Mouse (Mus musculus): ENCODE measurements around the gene Eipr1. TPM values are rescaled to one million over a fixed set of nuclear protein-coding genes. Genes with fewer than 3 reads are reported as not detected.

Eipr1 gene
- total and polyA plus RNA-seq, 2 experiments, result 6.7 to 18.1 TPM

GRCm38 (mm10) chr12:28750876-28751275 lies 727 bp upstream of the Eipr1 start:
- no peak for TF ChIP-seq POLR2A (IDR thresholded peaks at IDR 0.05; ENCODE audit: extremely low read depth, insufficient read depth, low read length)
- no peak for TF ChIP-seq CTCF (IDR thresholded peaks at IDR 0.05; ENCODE audit: low read depth, low read length)
- peaks cover 15% of the 10 kb centered on the region; the same call in 1 of the 2 replicates for H3K79me2 ChIP-seq (ENCODE audit: control insufficient read depth, insufficient read depth, low read length)
- no peaks in the 10 kb centered on the region for H3K27me3 ChIP-seq (ENCODE audit: control insufficient read depth, insufficient read depth, low read length)
- H3K4me1 ChIP-seq (ENCODE audit: control insufficient read depth, insufficient read depth, low read length), result peaks cover 7% of the 10 kb centered on the region; the same call in 1 of the 2 replicates
- peaks cover 2% of the 10 kb centered on the region; the same call in 1 of the 2 replicates for H3K36me3 ChIP-seq (ENCODE audit: control insufficient read depth, insufficient read depth, low read length)
- 97% methylated on average over 5 of the region's 5 CpGs for WGBS
- no peak overlapping the region; the same call in 1 of the 2 replicates for H3K4me3 ChIP-seq (ENCODE audit: insufficient read depth, low read depth, low read length)
- no peak overlapping the region for H3K27ac ChIP-seq (replicated peaks; ENCODE audit: insufficient read depth, low read depth, low read length)
- H3K9ac ChIP-seq (ENCODE audit: low read depth, low read length), result no peak overlapping the region
- no peak for DNase-seq (ENCODE audit: extremely low read depth, low read depth, low spot score)

GRCm38 (mm10) chr12:28756019-28756418 lies 4.4 kb downstream of the Eipr1 start:
- 84% methylated on average over 4 of the region's 4 CpGs for WGBS
- no peak overlapping the region for H3K27ac ChIP-seq (replicated peaks; ENCODE audit: insufficient read depth, low read depth, low read length)
- no peak overlapping the region for H3K4me3 ChIP-seq (ENCODE audit: insufficient read depth, low read depth, low read length)
- H3K27me3 ChIP-seq (ENCODE audit: control insufficient read depth, insufficient read depth, low read length), result no peaks in the 10 kb centered on the region
- H3K79me2 ChIP-seq (ENCODE audit: control insufficient read depth, insufficient read depth, low read length), result peaks cover 3% of the 10 kb centered on the region; the same call in 1 of the 2 replicates
- H3K36me3 ChIP-seq (ENCODE audit: control insufficient read depth, insufficient read depth, low read length), result no peaks in the 10 kb centered on the region; the same call in 1 of the 2 replicates
- TF ChIP-seq POLR2A (IDR thresholded peaks at IDR 0.05; ENCODE audit: extremely low read depth, insufficient read depth, low read length) (no peak), CTCF (IDR thresholded peaks at IDR 0.05; ENCODE audit: low read depth, low read length) (no peak)
- H3K4me1 ChIP-seq (ENCODE audit: control insufficient read depth, insufficient read depth, low read length), result peaks cover 3% of the 10 kb centered on the region; the same call in 1 of the 2 replicates
- DNase-seq (ENCODE audit: extremely low read depth, low read depth, low spot score), result no peak
- H3K9ac ChIP-seq (ENCODE audit: low read depth, low read length), result no peak overlapping the region

- Histone ChIP-seq H3K27me3 (ENCODE audit: control insufficient read depth, insufficient read depth, low read length) (no peaks in the 10 kb centered on the region), H3K79me2 (ENCODE audit: control insufficient read depth, insufficient read depth, low read length) (no peaks in the 10 kb centered on the region), H3K27ac (replicated peaks; ENCODE audit: insufficient read depth, low read depth, low read length) (no peak overlapping the region), H3K4me1 (ENCODE audit: control insufficient read depth, insufficient read depth, low read length) (no peaks in the 10 kb centered on the region), H3K9ac (ENCODE audit: low read depth, low read length) (no peak overlapping the region), H3K4me3 (ENCODE audit: insufficient read depth, low read depth, low read length) (no peak overlapping the region), H3K36me3 (ENCODE audit: control insufficient read depth, insufficient read depth, low read length) (no peaks in the 10 kb centered on the region)
- TF ChIP-seq POLR2A (IDR thresholded peaks at IDR 0.05; ENCODE audit: extremely low read depth, insufficient read depth, low read length), result no peak
- TF ChIP-seq CTCF (IDR thresholded peaks at IDR 0.05; ENCODE audit: low read depth, low read length), result no peak
- 95% methylated on average over 7 of the region's 7 CpGs for WGBS
- no peak for DNase-seq (ENCODE audit: extremely low read depth, low read depth, low spot score)
Measured at GRCm38 (mm10) chr12:28769953-28770352, 18.4 kb downstream of the Eipr1 start.

GRCm38 (mm10) chr12:28773815-28774214 lies 22.2 kb downstream of the Eipr1 start:
- H3K36me3 ChIP-seq (ENCODE audit: control insufficient read depth, insufficient read depth, low read length), result no peaks in the 10 kb centered on the region
- TF ChIP-seq CTCF (IDR thresholded peaks at IDR 0.05; ENCODE audit: low read depth, low read length), result peak; percentile 37; the same call in 1 of the 2 replicates
- no peak for TF ChIP-seq POLR2A (IDR thresholded peaks at IDR 0.05; ENCODE audit: extremely low read depth, insufficient read depth, low read length)
- no peak overlapping the region for H3K4me3 ChIP-seq (ENCODE audit: insufficient read depth, low read depth, low read length)
- WGBS, result 89% methylated on average over 3 of the region's 3 CpGs
- H3K4me1 ChIP-seq (ENCODE audit: control insufficient read depth, insufficient read depth, low read length), result no peaks in the 10 kb centered on the region
- no peaks in the 10 kb centered on the region for H3K27me3 ChIP-seq (ENCODE audit: control insufficient read depth, insufficient read depth, low read length)
- no peak overlapping the region for H3K27ac ChIP-seq (replicated peaks; ENCODE audit: insufficient read depth, low read depth, low read length)
- no peaks in the 10 kb centered on the region for H3K79me2 ChIP-seq (ENCODE audit: control insufficient read depth, insufficient read depth, low read length)
- DNase-seq (ENCODE audit: extremely low read depth, low read depth, low spot score), result peak; percentile 12
- no peak overlapping the region for H3K9ac ChIP-seq (ENCODE audit: low read depth, low read length)

- TF ChIP-seq POLR2A (IDR thresholded peaks at IDR 0.05; ENCODE audit: extremely low read depth, insufficient read depth, low read length) (no peak), CTCF (IDR thresholded peaks at IDR 0.05; ENCODE audit: low read depth, low read length) (no peak)
- H3K27me3 ChIP-seq (ENCODE audit: control insufficient read depth, insufficient read depth, low read length), result no peaks in the 10 kb centered on the region
- WGBS, result 71% methylated on average over 8 of the region's 8 CpGs
- H3K9ac ChIP-seq (ENCODE audit: low read depth, low read length), result no peak overlapping the region
- H3K4me3 ChIP-seq (ENCODE audit: insufficient read depth, low read depth, low read length), result no peak overlapping the region
- no peaks in the 10 kb centered on the region for H3K4me1 ChIP-seq (ENCODE audit: control insufficient read depth, insufficient read depth, low read length)
- H3K36me3 ChIP-seq (ENCODE audit: control insufficient read depth, insufficient read depth, low read length), result no peaks in the 10 kb centered on the region
- H3K79me2 ChIP-seq (ENCODE audit: control insufficient read depth, insufficient read depth, low read length), result no peaks in the 10 kb centered on the region
- DNase-seq (ENCODE audit: extremely low read depth, low read depth, low spot score), result no peak
- no peak overlapping the region for H3K27ac ChIP-seq (replicated peaks; ENCODE audit: insufficient read depth, low read depth, low read length)
Measured at GRCm38 (mm10) chr12:28775120-28775519, 23.5 kb downstream of the Eipr1 start.

- Histone ChIP-seq H3K9ac (ENCODE audit: low read depth, low read length) (no peak overlapping the region), H3K4me3 (ENCODE audit: insufficient read depth, low read depth, low read length) (no peak overlapping the region), H3K36me3 (ENCODE audit: control insufficient read depth, insufficient read depth, low read length) (no peaks in the 10 kb centered on the region), H3K27ac (replicated peaks; ENCODE audit: insufficient read depth, low read depth, low read length) (no peak overlapping the region), H3K79me2 (ENCODE audit: control insufficient read depth, insufficient read depth, low read length) (no peaks in the 10 kb centered on the region), H3K27me3 (ENCODE audit: control insufficient read depth, insufficient read depth, low read length) (no peaks in the 10 kb centered on the region), H3K4me1 (ENCODE audit: control insufficient read depth, insufficient read depth, low read length) (no peaks in the 10 kb centered on the region)
- TF ChIP-seq CTCF (IDR thresholded peaks at IDR 0.05; ENCODE audit: low read depth, low read length) (no peak), POLR2A (IDR thresholded peaks at IDR 0.05; ENCODE audit: extremely low read depth, insufficient read depth, low read length) (no peak)
- no peak for DNase-seq (ENCODE audit: extremely low read depth, low read depth, low spot score)
- WGBS, result 95% methylated on average over 6 of the region's 6 CpGs
Measured at GRCm38 (mm10) chr12:28775627-28776026, 24.0 kb downstream of the Eipr1 start.

Measured in liver, adult 2 months (tissue).